Mouse (Mus musculus): ENCODE results near the gene Nprl2.

Nprl2 gene

DNA sequence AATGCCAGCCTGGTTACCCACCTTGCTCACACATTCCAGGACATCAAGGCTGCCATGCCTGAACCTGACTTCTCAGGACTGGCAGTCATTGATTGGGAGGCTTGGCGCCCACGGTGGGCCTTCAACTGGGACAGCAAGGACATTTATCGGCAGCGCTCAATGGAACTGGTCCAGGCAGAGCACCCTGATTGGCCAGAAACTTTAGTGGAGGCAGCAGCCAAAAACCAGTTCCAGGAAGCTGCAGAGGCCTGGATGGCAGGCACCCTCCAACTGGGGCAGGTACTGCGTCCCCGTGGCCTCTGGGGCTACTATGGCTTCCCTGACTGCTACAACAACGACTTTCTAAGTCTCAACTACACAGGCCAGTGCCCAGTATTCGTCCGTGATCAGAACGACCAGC is 35.8 kb downstream of the Nprl2 start:
- DNase-seq: no peak

DNA sequence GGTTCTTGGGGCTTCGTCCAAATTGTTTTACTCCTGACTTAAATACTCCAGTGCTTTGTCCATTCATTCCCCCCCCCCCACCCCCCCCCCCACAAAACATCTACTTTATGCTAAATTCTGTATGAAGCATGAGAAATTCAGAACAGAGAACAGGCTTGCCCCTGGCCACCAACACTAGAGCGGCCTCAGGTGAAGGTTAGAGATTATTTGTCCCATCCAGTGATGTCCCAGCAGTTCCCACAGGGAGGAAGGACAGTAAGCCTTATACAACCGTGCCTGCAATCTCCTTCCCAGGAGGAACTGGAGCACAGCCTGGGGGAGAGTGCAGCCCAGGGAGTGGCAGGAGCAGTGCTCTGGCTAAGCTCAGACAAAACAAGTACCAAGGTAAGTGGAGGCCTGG is 36.6 kb downstream of the Nprl2 start, which contains the start of gene Naa80:
Naa80 (plus strand) TSS at position 301 of the 400 bp plus-strand sequence.
- no peak for DNase-seq

DNA sequence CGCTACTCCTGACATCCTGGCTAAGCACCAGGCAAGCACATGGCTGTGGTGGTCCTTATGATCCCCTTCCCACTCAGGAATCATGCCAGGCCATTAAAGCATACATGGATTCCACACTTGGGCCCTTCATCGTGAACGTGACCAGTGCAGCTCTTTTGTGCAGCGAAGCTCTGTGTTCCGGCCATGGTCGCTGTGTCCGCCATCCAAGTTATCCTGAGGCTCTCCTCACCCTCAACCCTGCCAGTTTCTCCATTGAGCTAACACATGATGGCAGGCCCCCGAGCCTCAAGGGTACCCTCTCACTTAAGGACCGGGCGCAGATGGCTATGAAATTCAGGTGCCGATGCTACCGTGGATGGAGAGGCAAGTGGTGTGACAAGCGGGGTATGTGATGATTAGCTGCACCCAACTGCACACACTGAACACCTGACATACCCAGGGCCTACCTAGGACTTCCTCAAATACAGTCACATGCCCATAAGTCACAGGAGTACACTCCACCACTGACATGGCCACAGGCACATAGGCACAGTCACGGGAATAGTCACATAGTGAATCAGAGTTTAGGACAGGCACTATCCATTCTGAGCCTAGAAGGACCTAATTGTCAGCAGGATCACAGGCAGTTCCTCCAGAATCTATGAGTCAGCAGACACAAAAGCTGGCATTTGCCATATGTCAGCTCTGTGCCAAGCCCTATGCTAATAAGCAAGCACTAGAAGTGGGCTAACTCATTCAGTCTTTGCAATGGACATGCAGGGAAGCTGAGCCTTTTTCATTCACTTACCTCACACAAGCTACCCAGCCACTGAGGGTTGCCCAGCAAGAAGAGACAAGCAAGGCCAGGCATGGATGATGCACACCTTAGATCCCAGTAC is 37.2 kb downstream of the Nprl2 start:
- DNase-seq: no peak

DNA sequence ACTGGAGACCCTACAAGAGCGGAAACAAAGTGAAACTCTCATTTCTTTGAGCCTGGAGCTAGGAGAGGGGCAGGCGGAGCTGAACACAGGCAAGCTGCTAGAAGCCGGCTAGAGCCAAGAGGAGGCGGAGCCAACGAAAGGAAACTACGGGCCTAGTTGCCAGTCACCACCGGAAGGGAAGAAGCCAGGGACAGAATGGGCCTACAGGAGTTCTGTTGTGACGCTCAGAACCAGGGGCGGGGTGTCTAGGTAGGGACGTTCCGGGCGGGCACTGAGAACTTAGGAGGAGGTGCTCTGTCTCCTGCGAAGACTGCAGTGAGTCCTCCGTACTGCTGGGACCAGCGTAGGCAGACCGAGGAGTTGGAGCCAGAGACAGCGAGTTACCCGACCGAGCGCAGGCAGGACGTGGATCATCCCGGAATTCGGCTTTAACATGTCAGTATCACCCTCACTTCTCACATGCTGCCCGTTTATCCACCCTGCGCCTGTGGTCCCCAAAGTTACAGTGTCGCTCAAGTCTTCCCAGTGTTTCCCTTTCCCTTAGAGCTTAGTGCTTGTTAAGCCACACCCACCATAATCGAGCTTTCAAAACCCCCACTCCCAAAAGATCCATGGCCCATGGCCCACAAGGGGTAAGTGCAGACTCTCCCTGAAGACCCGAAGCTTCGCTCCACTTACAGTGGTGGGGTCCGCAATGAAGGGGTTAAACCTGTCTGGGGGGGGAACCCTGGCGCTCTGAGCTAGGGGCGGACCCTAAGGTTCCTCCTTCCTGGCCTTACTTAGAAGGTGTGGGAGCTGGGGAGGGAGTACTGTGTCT is 38.7 kb downstream of the Nprl2 start, which contains the start of gene Hyal3:
Hyal3 (plus strand) TSS at position 318 of the 817 bp plus-strand sequence.
- DNase-seq: peak; percentile 91

DNA sequence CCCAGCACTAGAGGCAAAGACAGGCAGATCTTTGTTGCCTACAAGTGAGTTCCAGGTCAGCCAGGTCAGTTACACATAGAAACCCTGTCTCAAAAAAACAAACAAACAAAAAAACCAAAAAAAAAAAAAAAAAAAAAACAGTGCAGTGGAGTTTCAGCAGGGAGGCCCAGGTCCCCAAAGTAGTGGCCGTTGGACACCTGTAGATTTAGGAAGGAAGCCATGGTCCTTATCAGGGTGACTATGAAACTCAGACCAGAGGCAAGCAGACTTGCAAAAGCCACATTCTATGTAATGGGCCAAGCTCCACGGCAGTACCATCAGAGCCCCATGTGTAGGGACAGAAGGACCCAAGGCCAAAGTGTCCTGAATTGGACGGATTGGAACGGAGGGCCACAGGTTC is 39.6 kb downstream of the Nprl2 start:
- no peak for DNase-seq

DNA sequence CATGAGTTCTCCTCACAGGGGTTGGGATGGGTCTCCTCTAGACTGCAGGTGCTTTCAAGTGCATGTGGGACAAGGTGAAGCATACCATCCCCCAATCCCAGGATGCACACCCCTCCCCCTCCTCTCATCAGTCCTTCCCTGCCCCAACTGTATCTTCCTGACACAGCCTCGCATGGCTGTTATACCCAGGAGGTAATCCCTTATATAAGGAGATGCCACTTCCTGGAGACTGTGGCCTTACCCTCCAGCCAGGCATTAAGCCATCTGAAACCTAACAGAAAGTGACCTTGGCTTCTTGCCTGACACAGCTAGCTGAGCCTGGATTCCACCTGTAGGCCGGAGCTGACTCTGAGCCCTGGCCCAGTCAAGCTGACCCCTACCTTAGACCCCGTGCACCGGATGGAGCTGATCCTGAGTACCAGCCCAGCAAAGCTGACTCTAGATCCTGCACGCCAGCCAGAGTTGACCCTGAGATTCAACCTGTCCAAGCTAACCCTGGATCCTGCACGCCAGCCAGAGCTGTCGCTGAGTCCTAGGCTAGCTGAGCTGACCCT is 40.6 kb downstream of the Nprl2 start:
- no peak for DNase-seq

DNA sequence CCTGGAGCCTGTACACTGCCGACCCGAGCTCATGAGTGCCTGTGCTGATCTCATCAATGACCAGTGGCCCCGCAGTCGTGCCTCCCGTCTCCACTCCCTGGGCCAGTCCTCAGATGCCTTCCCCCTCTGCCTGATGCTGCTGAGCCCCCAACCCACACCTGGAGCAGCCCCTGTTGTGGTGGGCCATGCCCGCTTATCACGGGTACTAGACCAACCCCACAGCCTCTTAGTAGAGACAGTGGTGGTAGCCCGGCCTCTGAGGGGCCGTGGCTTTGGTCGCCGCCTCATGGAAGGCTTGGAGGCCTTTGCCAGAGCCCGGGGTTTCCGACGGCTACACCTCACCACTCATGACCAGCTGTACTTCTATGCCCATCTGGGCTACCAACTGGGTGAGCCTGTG is 41.1 kb downstream of the Nprl2 start:
- DNase-seq: no peak

DNA sequence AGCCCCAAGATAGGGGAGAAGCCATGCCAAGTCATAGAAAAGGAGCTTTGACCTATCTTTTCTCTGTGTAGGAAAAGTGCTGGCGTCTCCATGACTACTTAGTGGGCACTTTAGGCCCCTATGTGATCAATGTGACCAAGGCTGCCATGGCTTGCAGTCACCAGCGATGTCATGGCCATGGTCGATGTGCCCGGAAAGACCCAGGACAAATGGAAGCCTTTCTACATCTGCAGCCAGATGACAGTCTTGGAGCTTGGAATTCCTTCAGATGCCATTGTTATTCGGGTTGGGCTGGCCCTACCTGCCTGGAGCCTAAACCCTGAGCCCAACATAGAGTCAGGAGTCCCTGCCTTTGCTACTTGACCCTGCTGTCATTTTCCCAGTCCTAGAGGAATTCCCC is 44.5 kb downstream of the Nprl2 start:
- no peak for DNase-seq

DNA sequence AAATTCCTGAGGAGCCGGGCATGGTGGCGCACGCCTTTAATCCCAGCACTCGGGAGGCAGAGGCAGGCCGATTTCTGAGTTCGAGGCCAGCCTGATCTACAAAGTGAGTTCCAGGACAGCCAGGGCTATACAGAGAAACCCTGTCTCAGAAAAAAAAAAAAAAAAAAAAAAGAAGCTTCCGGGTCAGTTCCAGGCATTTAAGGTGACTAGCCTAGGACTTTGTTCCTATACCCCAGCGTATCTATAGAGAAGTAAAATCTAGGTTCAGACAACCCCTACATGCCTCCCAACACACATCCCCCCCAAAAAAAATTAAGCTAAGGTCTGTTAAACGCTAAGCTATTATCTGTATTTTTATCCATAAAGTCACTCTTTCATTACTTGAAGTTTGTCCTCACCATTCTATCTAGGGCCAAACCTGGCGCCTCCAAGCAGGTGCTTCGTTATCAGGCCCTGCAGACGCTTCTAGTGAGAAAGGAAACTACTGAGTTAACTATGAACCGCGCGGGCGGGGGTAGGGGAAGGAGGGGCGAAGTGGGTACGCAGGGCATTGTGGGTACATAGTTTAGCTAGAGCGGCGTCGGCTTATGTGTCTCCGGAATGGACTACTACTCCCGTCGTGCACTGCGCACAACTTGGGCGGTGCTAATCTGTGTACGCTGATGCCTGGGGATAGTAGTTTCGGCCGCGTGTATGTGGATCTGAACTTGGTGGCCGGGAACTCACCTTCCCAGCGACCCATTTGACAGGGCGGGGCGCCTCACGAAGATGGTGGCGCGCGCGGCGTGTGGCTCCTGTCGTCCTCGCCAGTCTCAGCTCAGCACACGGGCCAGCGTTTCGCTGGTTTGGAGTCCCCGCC is 45.2 kb downstream of the Nprl2 start, which contains the start of gene Ifrd2:
Ifrd2 (plus strand) TSS at position 669 of the 859 bp plus-strand sequence.
- DNase-seq: peak; percentile 95

DNA sequence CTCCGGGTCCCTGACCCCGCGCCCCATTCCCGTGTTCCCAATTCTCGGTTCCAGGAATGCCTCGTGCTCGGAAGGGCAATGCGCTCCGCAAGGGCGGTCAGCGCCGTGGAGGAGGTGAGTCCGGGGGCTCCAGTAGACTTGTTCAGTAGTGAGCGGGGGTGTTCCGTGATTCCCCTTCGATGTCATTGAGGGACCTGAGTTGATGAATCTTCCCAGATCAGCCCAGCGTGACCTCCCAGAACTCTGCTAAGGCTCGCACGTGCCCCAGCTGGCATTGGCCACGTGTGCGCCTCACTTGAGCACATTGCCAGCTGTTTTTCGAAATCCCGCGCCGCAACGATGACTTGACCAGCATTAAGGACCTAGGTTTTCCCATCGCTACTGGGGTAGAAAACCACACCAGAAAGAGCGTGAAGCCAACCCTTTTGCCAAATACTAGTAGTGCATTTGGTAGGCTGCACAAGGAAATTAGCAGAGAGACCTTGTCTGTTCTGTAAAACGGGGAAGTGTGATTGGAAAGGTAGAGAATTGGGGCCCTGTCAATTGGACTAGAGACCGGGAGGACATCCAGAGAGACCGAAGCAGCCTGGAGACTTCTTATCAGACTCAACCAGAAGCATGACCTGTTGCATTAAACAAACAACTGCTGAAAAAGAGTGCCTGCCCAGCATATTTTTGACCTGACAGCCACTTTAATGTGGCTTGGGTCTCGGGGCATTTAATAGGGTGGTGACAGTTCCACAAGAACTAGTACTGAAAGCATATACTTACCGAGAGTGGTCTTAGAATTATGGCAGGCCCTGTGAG is 46.0 kb downstream of the Nprl2 start:
- no peak for DNase-seq

DNA sequence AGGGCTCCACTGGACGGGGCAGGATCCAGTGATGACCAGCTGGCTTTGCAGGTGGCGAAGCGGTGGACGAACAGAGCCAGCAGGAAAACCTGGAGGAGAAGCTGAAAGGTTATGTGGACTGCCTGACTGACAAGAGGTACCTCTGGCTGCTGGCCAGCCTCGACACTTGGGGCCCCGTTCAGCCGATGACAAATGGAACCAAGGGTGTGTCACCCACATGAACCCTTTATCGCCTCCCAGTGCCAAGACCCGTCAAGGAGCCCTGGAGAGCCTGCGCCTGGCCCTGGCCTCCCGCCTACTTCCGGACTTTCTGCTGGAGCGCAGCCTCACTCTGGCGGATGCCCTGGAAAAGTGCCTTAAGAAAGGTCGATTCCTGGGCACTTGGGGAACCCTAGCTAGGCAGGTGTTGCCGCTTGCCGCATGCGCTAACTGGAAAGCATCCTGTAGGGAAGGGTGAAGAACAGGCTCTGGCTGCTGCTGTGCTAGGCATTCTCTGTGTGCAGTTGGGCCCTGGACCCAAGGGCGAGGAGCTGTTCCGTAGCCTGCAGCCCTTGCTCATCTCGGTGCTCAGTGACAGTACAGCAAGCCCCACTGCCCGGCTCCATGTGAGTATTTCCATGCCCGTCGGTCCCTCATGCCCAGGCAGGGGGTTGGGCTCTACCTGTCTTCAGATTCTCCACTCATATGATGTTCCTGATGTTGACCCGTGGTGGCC is 48.2 kb downstream of the Nprl2 start:
- DNase-seq: peak; percentile 72

DNA sequence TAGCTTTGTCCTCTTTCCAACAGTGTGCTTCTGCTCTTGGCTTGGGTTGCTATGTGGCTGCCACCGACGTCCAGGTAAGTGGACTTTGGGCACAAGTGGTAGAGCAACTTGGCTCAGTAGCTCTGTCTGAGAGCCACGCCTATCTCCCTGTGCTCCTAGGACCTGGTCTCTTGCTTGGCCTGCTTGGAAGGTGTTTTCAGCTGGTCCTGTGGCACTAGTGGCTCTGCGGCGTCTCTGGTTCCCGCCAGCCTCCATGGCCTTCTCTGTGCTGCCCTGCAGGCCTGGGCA is 48.7 kb downstream of the Nprl2 start:
- no peak for DNase-seq

DNA sequence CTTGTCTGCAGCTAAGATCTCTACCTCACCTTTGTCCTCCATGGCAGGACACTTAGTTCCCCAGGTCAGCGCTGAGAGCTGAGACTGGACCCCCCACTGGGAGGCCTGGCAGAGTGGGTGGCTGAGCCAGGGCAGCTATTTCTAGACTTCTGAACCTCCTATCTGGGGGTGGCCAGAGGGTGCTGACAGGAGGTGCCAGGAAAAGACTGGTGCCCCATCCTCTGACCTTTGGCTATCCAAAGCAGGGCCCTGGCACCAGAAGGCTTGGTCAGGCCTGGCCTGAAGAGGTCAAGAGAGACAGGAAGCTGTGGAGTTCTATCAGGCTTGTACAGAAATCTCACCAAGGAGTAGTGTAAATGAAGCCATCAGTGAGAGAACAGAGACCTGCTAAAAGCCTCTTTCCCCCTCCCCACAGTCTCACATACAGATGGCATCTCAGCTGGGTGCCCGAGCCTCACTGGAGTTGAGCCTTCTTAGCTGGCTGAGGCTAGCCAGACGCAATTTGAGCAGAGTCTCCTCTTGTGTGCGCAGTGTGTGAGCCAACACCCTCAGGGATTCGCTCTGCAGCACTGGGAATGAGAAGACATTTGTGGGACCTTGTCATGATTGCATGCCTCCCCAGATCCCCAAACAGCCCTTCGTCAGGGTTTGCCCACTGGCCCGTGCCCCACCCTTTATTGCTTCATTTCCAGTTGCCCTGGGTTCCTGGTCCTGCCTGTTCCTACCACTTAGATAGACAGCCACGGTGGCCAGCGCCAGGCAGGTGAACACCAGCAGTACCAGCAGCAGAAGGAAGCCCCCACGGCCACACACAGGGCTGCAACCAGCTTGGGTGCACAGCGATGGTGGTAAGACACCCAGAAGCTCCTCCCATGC is 51.3 kb downstream of the Nprl2 start:
- no peak for DNase-seq

DNA sequence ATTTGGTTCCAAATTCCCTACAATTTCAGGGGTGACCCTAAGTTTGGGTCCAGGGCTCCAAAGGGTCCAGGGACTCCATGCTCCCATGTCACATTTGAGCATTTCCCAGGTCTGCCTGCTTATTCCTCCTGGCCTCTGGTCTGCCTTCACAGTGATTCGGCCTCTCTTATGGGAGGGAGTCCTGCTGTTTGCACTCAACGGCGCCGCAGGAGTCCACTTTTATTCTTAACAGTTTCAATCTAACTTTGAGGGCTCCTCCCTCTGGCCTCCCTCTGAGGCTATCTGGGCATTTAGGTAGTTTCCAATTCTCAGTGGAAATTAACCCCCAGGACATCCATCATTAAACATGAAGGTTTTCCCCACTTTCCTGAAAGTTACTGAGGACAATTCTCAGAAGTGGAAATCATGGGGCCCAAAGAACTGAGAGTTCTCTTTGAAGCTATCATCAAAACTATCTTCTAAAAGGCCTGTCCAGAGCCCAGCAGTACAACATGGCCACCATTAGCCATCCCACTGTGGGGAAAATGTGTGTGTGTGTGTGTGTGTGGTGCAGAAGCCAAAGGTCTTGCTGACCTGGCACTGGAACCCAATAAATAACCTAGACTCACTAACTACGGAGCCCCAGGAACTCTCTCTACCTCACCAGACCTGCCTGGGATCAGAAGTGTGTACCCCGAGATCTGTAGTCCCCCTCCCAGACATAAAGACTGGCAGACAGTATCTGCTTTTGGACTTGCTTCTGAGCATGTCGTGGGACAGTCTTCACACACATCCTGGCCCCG is 52.4 kb downstream of the Nprl2 start:
- DNase-seq: no peak

Measured in lung, postnatal 14 days (tissue).